Mouse (Mus musculus) G1E (cell line): ENCODE data around the gene Fgf8.

Experiments used
- CTCF ChIP-seq: IDR thresholded peaks from 2 replicates; pipeline ENCODE4 v1.5.1; 2012; ENCODE audit warnings: low read depth, low read length, inconsistent platforms, mixed read lengths
- GATA1 ChIP-seq: IDR thresholded peaks from 2 replicates; pipeline ENCODE4 v1.6.1; 2012; ENCODE audit warnings: borderline replicate concordance, low read length, inconsistent platforms, mixed read lengths

DNA sequence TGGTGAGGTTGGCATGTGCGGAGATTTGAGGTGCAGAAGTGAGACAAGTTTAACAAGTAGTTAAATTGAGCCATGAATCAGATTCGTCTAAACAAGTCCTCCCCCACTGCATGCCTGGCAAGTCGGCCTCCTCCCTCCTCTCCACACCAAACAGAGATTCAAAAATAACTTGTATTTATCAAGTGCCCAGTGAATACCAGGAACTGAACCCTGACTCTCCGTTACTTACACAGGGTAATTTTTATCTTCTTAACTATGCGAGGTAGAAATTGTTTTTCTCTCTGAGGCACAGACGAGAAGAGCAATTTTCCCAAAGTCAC, 46.5 kb downstream of the Fgf8 start:
- TF ChIP-seq CTCF (no peak), GATA1 (no peak)
